Mouse (Mus musculus): ENCODE results near the gene Elp6. TPM values are rescaled to one million over a fixed set of nuclear protein-coding genes. Genes with fewer than 3 reads are reported as not detected.

Elp6 gene
- 5.1 TPM in 2 replicates for polyA plus RNA-seq (2012; rRNA removed)

- Histone ChIP-seq H3K27ac (ENCODE audit: control insufficient read depth, insufficient read depth, low read depth, low read length) (peak within 1 kb of the TSS; percentile 77), H3K36me3 (ENCODE audit: control insufficient read depth, insufficient read depth, low read length) (no peaks in the 10 kb centered on the region), H3K4me1 (ENCODE audit: control insufficient read depth, insufficient read depth, low read length) (no peaks in the 10 kb centered on the region), H3K27me3 (ENCODE audit: control insufficient read depth, insufficient read depth, low read length) (no peaks in the 10 kb centered on the region), H3K4me3 (ENCODE audit: control insufficient read depth, low read depth, low read length) (peak within 1 kb of the TSS; percentile 85)
- TF ChIP-seq CTCF (IDR thresholded peaks at IDR 0.05; ENCODE audit: control insufficient read depth, insufficient read depth, insufficient replicate concordance, low read depth, low read length) (no peak), POLR2A (IDR thresholded peaks at IDR 0.05; ENCODE audit: control insufficient read depth, low read depth, low read length) (peak; percentile 90)
Measured at GRCm38 (mm10) chr9:110304969-110305651, at the start of gene Elp6. TSS of gene Elp6 (plus strand) at chr9:110305173.

- peak overlapping the region; percentile 80 for H3K4me3 ChIP-seq (ENCODE audit: control insufficient read depth, low read depth, low read length)
- H3K4me1 ChIP-seq (ENCODE audit: control insufficient read depth, insufficient read depth, low read length) = peaks cover 12% of the 10 kb centered on the region
- TF ChIP-seq POLR2A (IDR thresholded peaks at IDR 0.05; ENCODE audit: control insufficient read depth, low read depth, low read length) = no peak
- TF ChIP-seq CTCF (IDR thresholded peaks at IDR 0.05; ENCODE audit: control insufficient read depth, insufficient read depth, insufficient replicate concordance, low read depth, low read length) = no peak
- no peaks in the 10 kb centered on the region for H3K27me3 ChIP-seq (ENCODE audit: control insufficient read depth, insufficient read depth, low read length)
- H3K36me3 ChIP-seq (ENCODE audit: control insufficient read depth, insufficient read depth, low read length) = no peaks in the 10 kb centered on the region
- no peak overlapping the region; the same call in 1 of the 2 replicates for H3K27ac ChIP-seq (ENCODE audit: control insufficient read depth, insufficient read depth, low read depth, low read length)
Measured at GRCm38 (mm10) chr9:110255407-110256019, 49.5 kb upstream of the Elp6 start.

- Histone ChIP-seq H3K4me1 (ENCODE audit: control insufficient read depth, insufficient read depth, low read length) (peaks cover 12% of the 10 kb centered on the region), H3K27ac (ENCODE audit: control insufficient read depth, insufficient read depth, low read depth, low read length) (no peak overlapping the region), H3K4me3 (ENCODE audit: control insufficient read depth, low read depth, low read length) (no peak overlapping the region), H3K36me3 (ENCODE audit: control insufficient read depth, insufficient read depth, low read length) (no peaks in the 10 kb centered on the region), H3K27me3 (ENCODE audit: control insufficient read depth, insufficient read depth, low read length) (no peaks in the 10 kb centered on the region)
- TF ChIP-seq CTCF (IDR thresholded peaks at IDR 0.05; ENCODE audit: control insufficient read depth, insufficient read depth, insufficient replicate concordance, low read depth, low read length) (no peak), POLR2A (IDR thresholded peaks at IDR 0.05; ENCODE audit: control insufficient read depth, low read depth, low read length) (no peak)
Measured at GRCm38 (mm10) chr9:110258646-110259045, 46.3 kb upstream of the Elp6 start.

- H3K4me3 ChIP-seq (ENCODE audit: control insufficient read depth, low read depth, low read length) = no peak overlapping the region
- no peak overlapping the region for H3K27ac ChIP-seq (ENCODE audit: control insufficient read depth, insufficient read depth, low read depth, low read length)
- TF ChIP-seq CTCF (IDR thresholded peaks at IDR 0.05; ENCODE audit: control insufficient read depth, insufficient read depth, insufficient replicate concordance, low read depth, low read length) (no peak), POLR2A (IDR thresholded peaks at IDR 0.05; ENCODE audit: control insufficient read depth, low read depth, low read length) (no peak)
- no peaks in the 10 kb centered on the region for H3K36me3 ChIP-seq (ENCODE audit: control insufficient read depth, insufficient read depth, low read length)
- no peaks in the 10 kb centered on the region for H3K27me3 ChIP-seq (ENCODE audit: control insufficient read depth, insufficient read depth, low read length)
- H3K4me1 ChIP-seq (ENCODE audit: control insufficient read depth, insufficient read depth, low read length) = peaks cover 12% of the 10 kb centered on the region
Measured at GRCm38 (mm10) chr9:110259118-110259517, 45.9 kb upstream of the Elp6 start.

- Histone ChIP-seq H3K36me3 (ENCODE audit: control insufficient read depth, insufficient read depth, low read length) (no peaks in the 10 kb centered on the region), H3K4me1 (ENCODE audit: control insufficient read depth, insufficient read depth, low read length) (no peaks in the 10 kb centered on the region), H3K27me3 (ENCODE audit: control insufficient read depth, insufficient read depth, low read length) (no peaks in the 10 kb centered on the region), H3K4me3 (ENCODE audit: control insufficient read depth, low read depth, low read length) (no peak overlapping the region), H3K27ac (ENCODE audit: control insufficient read depth, insufficient read depth, low read depth, low read length) (no peak overlapping the region)
- TF ChIP-seq CTCF (IDR thresholded peaks at IDR 0.05; ENCODE audit: control insufficient read depth, insufficient read depth, insufficient replicate concordance, low read depth, low read length) (no peak), POLR2A (IDR thresholded peaks at IDR 0.05; ENCODE audit: control insufficient read depth, low read depth, low read length) (no peak)
Measured at GRCm38 (mm10) chr9:110263181-110263580, 41.8 kb upstream of the Elp6 start.

GRCm38 (mm10) chr9:110264991-110265390 is 40.0 kb upstream of the Elp6 start:
- Histone ChIP-seq H3K4me1 (ENCODE audit: control insufficient read depth, insufficient read depth, low read length) (no peaks in the 10 kb centered on the region), H3K27ac (ENCODE audit: control insufficient read depth, insufficient read depth, low read depth, low read length) (no peak overlapping the region), H3K4me3 (ENCODE audit: control insufficient read depth, low read depth, low read length) (no peak overlapping the region), H3K27me3 (ENCODE audit: control insufficient read depth, insufficient read depth, low read length) (no peaks in the 10 kb centered on the region), H3K36me3 (ENCODE audit: control insufficient read depth, insufficient read depth, low read length) (no peaks in the 10 kb centered on the region)
- TF ChIP-seq POLR2A (IDR thresholded peaks at IDR 0.05; ENCODE audit: control insufficient read depth, low read depth, low read length) (no peak), CTCF (IDR thresholded peaks at IDR 0.05; ENCODE audit: control insufficient read depth, insufficient read depth, insufficient replicate concordance, low read depth, low read length) (no peak)

GRCm38 (mm10) chr9:110268416-110268815 is 36.6 kb upstream of the Elp6 start:
- Histone ChIP-seq H3K27ac (ENCODE audit: control insufficient read depth, insufficient read depth, low read depth, low read length) (no peak overlapping the region), H3K36me3 (ENCODE audit: control insufficient read depth, insufficient read depth, low read length) (no peaks in the 10 kb centered on the region), H3K4me1 (ENCODE audit: control insufficient read depth, insufficient read depth, low read length) (no peaks in the 10 kb centered on the region), H3K4me3 (ENCODE audit: control insufficient read depth, low read depth, low read length) (no peak overlapping the region), H3K27me3 (ENCODE audit: control insufficient read depth, insufficient read depth, low read length) (no peaks in the 10 kb centered on the region)
- TF ChIP-seq POLR2A (IDR thresholded peaks at IDR 0.05; ENCODE audit: control insufficient read depth, low read depth, low read length) = no peak
- TF ChIP-seq CTCF (IDR thresholded peaks at IDR 0.05; ENCODE audit: control insufficient read depth, insufficient read depth, insufficient replicate concordance, low read depth, low read length) = no peak
